Mouse (Mus musculus) embryonic facial prominence, embryonic 10.5 days (tissue): ENCODE measurements around the gene Actg2. TPM values are rescaled to one million over a fixed set of nuclear protein-coding genes. Genes with fewer than 3 reads are reported as not detected.

Experiments
- DNase-seq: peaks from one replicate; pipeline ENCODE4 v3.0.0-alpha.2; 2017; ENCODE audit warnings: low spot score
- H3K27ac ChIP-seq: fragments of 300-500 bp; sonication (generic); replicated peaks from 2 replicates; pipeline ENCODE4 v1.5.1; 2016; ENCODE audit warnings: mild to moderate bottlenecking
- H3K27me3 ChIP-seq: fragments of 300-500 bp; sonication (generic); replicated peaks from 2 replicates; pipeline ENCODE4 v1.6.1; 2016; ENCODE audit warnings: low read depth, mild to moderate bottlenecking; ENCODE audit not compliant: poor library complexity, severe bottlenecking
- H3K36me3 ChIP-seq: fragments of 300-500 bp; sonication (generic); replicated peaks from 2 replicates; pipeline ENCODE4 v1.6.1; 2016; ENCODE audit warnings: mild to moderate bottlenecking, moderate library complexity
- H3K4me1 ChIP-seq: fragments of 300-500 bp; sonication (generic); 2 replicates; pipeline ENCODE4 v1.6.1; 2016
- H3K4me3 ChIP-seq: fragments of 300-500 bp; sonication (generic); 2 replicates; pipeline ENCODE4 v1.5.1; 2016; ENCODE audit warnings: mild to moderate bottlenecking, moderate library complexity
- H3K9me3 ChIP-seq: fragments of 300-500 bp; sonication (generic); 2 replicates; pipeline ENCODE4 v1.6.1; 2016; ENCODE audit warnings: mild to moderate bottlenecking
- WGBS: fragments of 180-500 bp; shearing (Covaris S2); methylation state at CpG from one replicate; pipeline ENCODE4 v1.1.7; 2016; 5-methylcytosine and 5-hydroxymethylcytosine counted together
- polyA plus RNA-seq: library from polyadenylated mRNA; unstranded; fragments of >200 nt; fragmentation: Nextera tagmentation; extraction: Ambion mirVana; gene quantifications from 2 replicates; pipeline ENCODE4 v1.2.1, GENCODE M21; 2016

Actg2 gene
- polyA plus RNA-seq, 1 experiment from 2014 or later = 1.2 TPM

- Histone ChIP-seq H3K4me3 (no peak overlapping the region), H3K27me3 (no peaks in the 10 kb centered on the region), H3K36me3 (peaks cover 75% of the 10 kb centered on the region), H3K9me3 (no peaks in the 10 kb centered on the region), H3K27ac (no peak overlapping the region), H3K4me1 (no peaks in the 10 kb centered on the region)
- 85% methylated on average over 5 of the region's 5 CpGs for WGBS
- DNase-seq = no peak
These were observed 47.9 kb downstream of the Actg2 start for GRCm38 (mm10) chr6:83488200-83488599.

GRCm38 (mm10) chr6:83487298-83487697 is 48.8 kb downstream of the Actg2 start:
- Histone ChIP-seq H3K9me3 (no peaks in the 10 kb centered on the region), H3K27ac (no peak overlapping the region), H3K4me3 (no peak overlapping the region), H3K36me3 (peaks cover 81% of the 10 kb centered on the region), H3K27me3 (no peaks in the 10 kb centered on the region), H3K4me1 (0 out of 2 replicates have a peak, but pooled peaks cover 2% of the 10 kb centered on the region)
- WGBS = 88% methylated on average over 4 of the region's 4 CpGs
- no peak for DNase-seq

- WGBS = 63% methylated on average over 4 of the region's 4 CpGs
- no peak for DNase-seq
- Histone ChIP-seq H3K27ac (no peak overlapping the region), H3K9me3 (no peaks in the 10 kb centered on the region), H3K36me3 (peaks cover 95% of the 10 kb centered on the region), H3K4me1 (0 out of 2 replicates have a peak, but pooled peaks cover 3% of the 10 kb centered on the region), H3K4me3 (no peak overlapping the region), H3K27me3 (no peaks in the 10 kb centered on the region)
These were observed 50.2 kb downstream of the Actg2 start for GRCm38 (mm10) chr6:83485854-83486253.

- WGBS = 93% methylated on average over 7 of the region's 7 CpGs
- H3K36me3 ChIP-seq = peaks cover 95% of the 10 kb centered on the region
These were observed 52.3 kb downstream of the Actg2 start for GRCm38 (mm10) chr6:83483776-83484175.

GRCm38 (mm10) chr6:83482418-83483085 is 53.5 kb downstream of the Actg2 start:
- Histone ChIP-seq H3K27ac (no peak overlapping the region), H3K4me1 (0 out of 2 replicates have a peak, but pooled peaks cover 3% of the 10 kb centered on the region), H3K36me3 (peaks cover 86% of the 10 kb centered on the region), H3K9me3 (no peaks in the 10 kb centered on the region), H3K4me3 (no peak overlapping the region), H3K27me3 (no peaks in the 10 kb centered on the region)
- DNase-seq = no peak
- 79% methylated on average over 10 of the region's 10 CpGs for WGBS

More at GRCm38 (mm10) chr6:83483776-83484175, 52.3 kb downstream of the Actg2 start:
- no peak for DNase-seq
- Histone ChIP-seq H3K4me1 (0 out of 2 replicates have a peak, but pooled peaks cover 3% of the 10 kb centered on the region), H3K27me3 (no peaks in the 10 kb centered on the region), H3K27ac (no peak overlapping the region), H3K4me3 (no peak overlapping the region), H3K9me3 (no peaks in the 10 kb centered on the region)

- Histone ChIP-seq H3K4me3 (no peak overlapping the region), H3K36me3 (peaks cover 67% of the 10 kb centered on the region), H3K27ac (no peak overlapping the region), H3K9me3 (no peaks in the 10 kb centered on the region), H3K27me3 (no peaks in the 10 kb centered on the region), H3K4me1 (0 out of 2 replicates have a peak, but pooled peaks cover 3% of the 10 kb centered on the region)
- WGBS = 91% methylated on average over 6 of the region's 6 CpGs
- no peak for DNase-seq
These were observed 55.9 kb downstream of the Actg2 start for GRCm38 (mm10) chr6:83480019-83480655.

GRCm38 (mm10) chr6:83479193-83479592 is 56.9 kb downstream of the Actg2 start:
- 79% methylated on average over 2 of the region's 2 CpGs for WGBS
- Histone ChIP-seq H3K36me3 (peaks cover 58% of the 10 kb centered on the region), H3K27ac (no peak overlapping the region), H3K4me1 (0 out of 2 replicates have a peak, but pooled peaks cover 3% of the 10 kb centered on the region), H3K4me3 (no peak overlapping the region), H3K9me3 (no peaks in the 10 kb centered on the region), H3K27me3 (no peaks in the 10 kb centered on the region)
- DNase-seq = no peak

GRCm38 (mm10) chr6:83478628-83479027 is 57.4 kb downstream of the Actg2 start:
- H3K27me3 ChIP-seq = no peaks in the 10 kb centered on the region
- 0 out of 2 replicates have a peak, but pooled peaks cover 3% of the 10 kb centered on the region for H3K4me1 ChIP-seq
- no peak overlapping the region for H3K4me3 ChIP-seq
- peaks cover 52% of the 10 kb centered on the region for H3K36me3 ChIP-seq
- H3K9me3 ChIP-seq = no peaks in the 10 kb centered on the region
- 93% methylated on average over 7 of the region's 7 CpGs for WGBS
- DNase-seq = no peak
- H3K27ac ChIP-seq = no peak overlapping the region

- no peak overlapping the region for H3K4me3 ChIP-seq
- H3K9me3 ChIP-seq = no peaks in the 10 kb centered on the region
- WGBS = 65% methylated on average over 4 of the region's 4 CpGs
- H3K27ac ChIP-seq = no peak overlapping the region
- DNase-seq = no peak
- no peaks in the 10 kb centered on the region for H3K27me3 ChIP-seq
- H3K4me1 ChIP-seq = 0 out of 2 replicates have a peak, but pooled peaks cover 3% of the 10 kb centered on the region
- peaks cover 51% of the 10 kb centered on the region for H3K36me3 ChIP-seq
These were observed 57.8 kb downstream of the Actg2 start for GRCm38 (mm10) chr6:83478217-83478616.

GRCm38 (mm10) chr6:83475431-83475830 is 60.6 kb downstream of the Actg2 start:
- H3K27ac ChIP-seq = no peak overlapping the region
- H3K27me3 ChIP-seq = no peaks in the 10 kb centered on the region
- no peaks in the 10 kb centered on the region for H3K4me1 ChIP-seq
- H3K4me3 ChIP-seq = no peak overlapping the region
- 78% methylated on average over 7 of the region's 7 CpGs for WGBS
- no peak for DNase-seq
- peaks cover 23% of the 10 kb centered on the region for H3K36me3 ChIP-seq
- no peaks in the 10 kb centered on the region for H3K9me3 ChIP-seq

- Histone ChIP-seq H3K27me3 (no peaks in the 10 kb centered on the region), H3K9me3 (no peaks in the 10 kb centered on the region), H3K4me3 (no peak overlapping the region), H3K27ac (no peak overlapping the region), H3K4me1 (peaks cover 7% of the 10 kb centered on the region; the same call in 1 of the 2 replicates), H3K36me3 (peaks cover 5% of the 10 kb centered on the region; the same call in 1 of the 2 replicates)
- 85% methylated on average over 9 of the region's 9 CpGs for WGBS
- no peak for DNase-seq
These were observed 62.8 kb downstream of the Actg2 start for GRCm38 (mm10) chr6:83473240-83473639.

GRCm38 (mm10) chr6:83471739-83472138 is 64.3 kb downstream of the Actg2 start:
- 87% methylated on average over 7 of the region's 7 CpGs for WGBS
- H3K36me3 ChIP-seq = 0 out of 2 replicates have a peak, but pooled peaks cover under 1% of the 10 kb centered on the region
- H3K4me1 ChIP-seq = peaks cover 7% of the 10 kb centered on the region; the same call in 1 of the 2 replicates
- H3K27me3 ChIP-seq = no peaks in the 10 kb centered on the region
- no peak overlapping the region for H3K4me3 ChIP-seq
- no peak overlapping the region for H3K27ac ChIP-seq
- no peaks in the 10 kb centered on the region for H3K9me3 ChIP-seq
- no peak for DNase-seq

GRCm38 (mm10) chr6:83464011-83464410 is 72.1 kb downstream of the Actg2 start:
- H3K36me3 ChIP-seq = no peaks in the 10 kb centered on the region
- no peaks in the 10 kb centered on the region for H3K9me3 ChIP-seq
- peaks cover 21% of the 10 kb centered on the region for H3K4me1 ChIP-seq
- no peaks in the 10 kb centered on the region for H3K27me3 ChIP-seq
- H3K4me3 ChIP-seq = no peak overlapping the region
- no peak overlapping the region for H3K27ac ChIP-seq
- no peak for DNase-seq
